Mouse (Mus musculus) gastrocnemius, postnatal 4 days (tissue): ENCODE data around the gene Cenpm. TPM values are rescaled to one million over a fixed set of nuclear protein-coding genes. Genes with fewer than 3 reads are reported as not detected.

Experiments
- DNase-seq, 2 experiments: peaks; one replicate each; pipeline ENCODE4 v3.0.0; 2021 to 2022; ENCODE audit warnings: low spot score in 2 of 2, mixed read lengths in 2 of 2
- total RNA-seq, 2 experiments: library from RNA; stranded (reverse); gene quantifications; 2 replicates each; pipeline ENCODE4 v1.2.3; 2021

Cenpm gene
- total RNA-seq, 2 experiments from 2014 or later, result 8.5 to 14.4 TPM

DNA sequence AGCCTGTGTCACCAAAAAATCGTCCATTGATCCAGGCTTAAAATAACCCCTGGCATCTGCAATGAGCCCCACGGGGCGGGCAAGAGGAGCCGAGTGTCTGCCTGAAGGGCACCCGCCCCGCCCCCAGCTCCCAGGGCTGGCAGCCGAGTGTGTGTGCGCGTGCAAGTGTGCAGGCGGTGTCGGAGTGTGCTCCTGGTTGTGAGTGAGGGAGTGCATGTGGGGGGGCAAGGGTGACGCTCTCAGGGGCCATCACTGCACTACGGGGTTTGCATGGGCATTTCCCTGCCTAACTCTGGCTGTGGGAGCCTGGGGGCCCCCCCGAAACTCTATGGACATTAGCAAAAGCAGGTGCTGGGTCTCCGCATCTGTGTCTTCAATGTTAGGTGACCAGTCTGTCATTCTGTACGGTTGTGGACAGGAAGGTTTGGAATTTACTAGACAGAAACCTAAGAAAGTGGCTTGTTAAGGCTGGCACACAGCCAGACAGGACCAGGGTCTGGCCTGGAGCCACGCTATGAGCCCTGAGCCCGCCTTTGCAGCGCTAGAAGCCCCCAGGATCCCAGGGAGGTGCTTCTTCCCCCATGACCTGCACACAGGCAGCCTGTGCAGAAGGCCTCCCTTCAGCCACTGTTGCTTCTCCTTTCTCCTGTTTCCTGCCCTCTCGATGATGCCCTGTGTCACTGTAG lies 28.3 kb downstream of the Cenpm start:
- DNase-seq, result no peak

DNA sequence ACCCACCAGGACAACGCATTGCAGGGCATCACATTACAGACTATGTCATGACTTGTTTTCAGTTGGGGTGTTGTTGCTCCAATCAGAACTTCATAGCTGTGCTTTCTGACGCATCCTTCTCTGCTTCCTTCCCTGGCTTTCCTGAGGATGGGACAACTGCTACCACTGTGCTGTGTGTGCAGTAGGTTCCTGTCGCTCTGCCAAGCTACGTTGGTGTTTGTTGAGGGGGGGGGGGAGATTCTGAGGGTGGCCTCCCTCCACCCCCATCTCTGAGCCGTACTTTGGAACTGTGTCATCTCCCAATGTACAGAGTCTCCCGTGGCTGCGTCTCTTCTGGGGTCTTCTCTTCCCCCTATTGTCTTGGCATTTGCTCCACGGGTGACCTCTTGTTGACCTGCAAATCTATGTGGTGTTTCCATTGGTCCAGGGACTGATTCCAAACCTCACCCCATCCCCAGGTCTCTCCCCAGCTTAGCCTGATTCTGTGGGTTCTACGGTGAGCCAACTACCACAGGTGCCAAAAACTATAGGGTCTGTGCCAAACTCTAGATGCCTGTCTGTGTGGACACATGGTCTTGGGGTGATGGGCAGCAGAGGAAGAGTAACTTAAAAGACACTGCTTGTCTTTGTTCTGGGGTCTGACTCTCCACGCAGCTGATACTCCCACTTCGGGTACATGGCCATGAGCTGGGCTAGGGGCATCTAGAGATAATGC lies 29.1 kb downstream of the Cenpm start:
- no peak for DNase-seq

DNA sequence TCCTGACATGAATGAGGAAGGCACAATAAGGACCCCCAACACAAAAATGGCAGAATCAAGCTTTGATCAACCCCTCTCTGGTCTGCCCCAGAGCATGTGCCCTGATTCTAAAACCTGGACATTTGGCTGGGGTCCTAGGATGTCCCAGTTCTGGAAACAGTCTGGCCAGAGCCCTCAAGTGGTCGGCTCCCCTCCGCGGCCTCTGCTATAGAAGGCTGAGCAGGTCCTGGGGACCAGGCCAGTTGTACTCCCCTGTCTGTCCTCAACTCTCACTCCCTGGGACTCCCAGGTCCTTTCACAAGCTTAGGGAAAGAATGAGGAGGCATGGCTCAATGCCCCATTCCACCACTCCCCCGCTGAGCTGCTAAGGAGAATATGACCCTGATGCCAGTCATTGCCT lies 31.3 kb downstream of the Cenpm start:
- DNase-seq, result no peak

DNA sequence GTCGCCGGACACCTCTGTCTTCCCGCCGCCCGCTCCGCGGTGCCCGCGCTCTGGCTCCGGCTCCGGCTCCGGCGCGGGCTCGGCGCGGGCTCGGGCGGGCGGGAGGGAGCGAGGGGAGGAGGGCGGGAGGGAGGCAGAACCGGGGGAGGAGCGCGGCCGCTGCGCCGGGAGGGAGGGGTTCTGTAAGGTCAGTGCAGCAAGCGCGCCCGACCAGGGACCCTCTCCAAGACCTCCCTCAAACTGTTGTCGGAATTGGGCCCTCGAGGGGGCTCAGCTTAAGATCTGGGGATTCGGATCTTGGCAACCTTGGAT lies 31.8 kb downstream of the Cenpm start, which contains the start of gene Shisa8:
Gene Shisa8 (minus strand): TSS at position 64 of the 312 bp plus-strand sequence.
- no peak for DNase-seq

DNA sequence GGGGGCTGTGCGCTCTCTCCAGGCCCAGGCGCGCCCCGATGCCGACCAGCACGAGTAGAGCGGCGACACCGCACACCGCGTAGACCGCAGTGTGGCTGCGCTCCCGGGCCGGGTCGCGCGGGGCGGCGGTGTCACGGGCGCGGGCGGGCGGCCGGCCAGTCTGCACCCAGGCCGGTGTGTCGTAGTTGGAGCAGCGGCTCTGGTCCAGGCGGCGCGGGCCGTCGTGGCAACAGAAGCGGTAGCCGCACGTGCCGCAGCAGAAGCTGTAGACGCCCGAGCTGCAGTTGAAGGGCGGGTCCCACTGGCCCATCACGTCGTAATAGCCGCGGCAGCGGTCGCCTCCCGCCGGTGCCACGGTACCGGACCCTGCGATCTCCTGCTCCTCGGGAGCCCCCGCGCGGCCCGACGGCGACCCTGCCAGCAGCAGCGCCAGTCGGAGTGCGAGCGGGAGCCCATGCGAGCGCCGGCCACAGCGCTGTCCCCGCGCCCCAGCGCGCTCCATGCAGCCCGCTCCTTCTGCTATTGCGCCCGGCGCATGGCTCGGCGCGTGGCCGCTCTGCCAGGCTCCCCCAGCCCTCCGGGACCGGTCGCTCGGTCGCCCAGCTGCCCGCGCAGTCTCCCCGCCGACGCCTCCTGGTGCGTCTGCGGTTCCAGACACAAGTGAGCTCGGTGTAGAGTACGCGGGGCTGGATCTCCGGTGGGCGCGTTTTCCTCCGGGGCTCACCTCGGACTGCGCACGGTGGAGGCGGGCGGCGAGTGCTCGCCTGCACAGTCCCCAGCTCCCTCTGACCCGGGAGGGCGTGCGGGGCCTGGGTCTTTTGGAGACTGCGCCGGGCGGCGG lies 32.4 kb downstream of the Cenpm start:
- DNase-seq, result no peak

DNA sequence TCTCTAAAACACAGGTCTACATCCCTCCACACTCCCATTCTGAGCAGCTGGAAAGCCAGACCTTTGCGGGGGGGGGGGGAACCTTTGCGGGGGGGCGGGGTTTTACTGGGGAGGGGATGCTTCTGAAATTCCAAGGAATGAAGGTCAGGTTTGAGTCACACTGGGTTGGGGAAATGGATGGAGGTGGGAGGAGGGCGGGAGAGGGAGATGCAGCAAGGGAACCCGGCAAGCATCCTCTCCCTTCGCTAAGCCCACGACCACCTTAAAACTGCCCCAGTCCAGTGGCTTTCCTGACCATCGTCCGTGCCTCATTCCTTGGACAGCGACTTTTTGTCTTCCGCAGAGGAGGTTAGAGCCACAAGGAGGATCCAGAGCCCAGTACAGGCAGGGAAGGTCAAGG lies 33.3 kb downstream of the Cenpm start:
- DNase-seq, result no peak

DNA sequence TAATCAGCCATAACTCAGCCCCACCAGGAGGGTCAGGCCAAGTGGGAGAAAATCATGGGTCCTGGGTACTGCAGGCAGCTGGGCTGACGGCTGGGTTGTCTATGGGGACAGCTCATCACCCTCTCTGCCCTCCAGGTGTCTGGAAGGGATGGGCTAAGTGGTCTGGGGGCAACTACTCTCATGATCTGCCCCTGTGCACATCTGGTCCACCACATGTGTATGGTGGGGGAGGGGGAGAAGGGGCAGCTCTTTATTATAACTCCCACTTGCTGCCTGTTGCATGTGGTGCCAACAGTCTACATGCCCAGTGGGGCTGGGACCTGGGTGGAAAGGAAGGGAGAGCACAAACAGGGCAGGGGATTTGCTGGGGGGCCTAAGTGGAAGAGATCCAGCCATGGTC lies 33.7 kb downstream of the Cenpm start:
- no peak for DNase-seq

DNA sequence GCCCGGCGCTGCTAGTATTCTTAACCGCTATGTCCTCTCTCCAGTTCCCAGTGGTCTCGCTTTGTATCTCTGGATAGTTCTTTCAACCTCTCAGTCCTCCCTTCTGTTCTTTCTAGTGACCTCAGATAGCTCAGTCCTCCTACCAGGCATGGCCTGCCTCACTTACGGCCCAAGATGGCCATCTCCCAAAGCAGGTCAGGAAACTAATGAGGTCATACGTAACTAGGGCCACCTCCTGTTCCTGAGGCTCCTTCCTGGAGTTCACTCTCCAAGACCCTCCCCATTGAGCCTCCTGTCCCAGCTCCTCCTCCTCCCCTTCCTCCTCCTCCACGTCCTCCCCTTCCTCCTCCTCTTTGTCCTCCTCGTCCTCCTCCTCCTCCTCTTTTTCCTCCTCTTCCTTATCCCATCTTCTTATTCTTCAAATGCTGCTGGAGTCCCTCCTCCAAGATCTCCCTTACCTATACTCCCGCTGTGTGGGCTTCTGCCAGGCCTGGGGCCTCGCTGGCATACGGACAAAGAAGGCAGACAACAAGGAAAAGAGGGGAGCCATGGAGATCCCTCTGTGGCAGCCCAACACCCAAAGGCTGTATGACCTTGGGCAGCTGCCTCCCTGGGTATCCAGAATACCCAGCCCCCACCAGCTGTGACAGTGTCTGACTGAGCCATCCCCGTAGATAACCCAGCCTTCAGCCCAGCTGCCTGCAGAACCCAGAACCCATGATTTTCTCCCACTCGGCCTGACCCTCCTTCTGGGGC lies 35.1 kb downstream of the Cenpm start:
- DNase-seq, result no peak

DNA sequence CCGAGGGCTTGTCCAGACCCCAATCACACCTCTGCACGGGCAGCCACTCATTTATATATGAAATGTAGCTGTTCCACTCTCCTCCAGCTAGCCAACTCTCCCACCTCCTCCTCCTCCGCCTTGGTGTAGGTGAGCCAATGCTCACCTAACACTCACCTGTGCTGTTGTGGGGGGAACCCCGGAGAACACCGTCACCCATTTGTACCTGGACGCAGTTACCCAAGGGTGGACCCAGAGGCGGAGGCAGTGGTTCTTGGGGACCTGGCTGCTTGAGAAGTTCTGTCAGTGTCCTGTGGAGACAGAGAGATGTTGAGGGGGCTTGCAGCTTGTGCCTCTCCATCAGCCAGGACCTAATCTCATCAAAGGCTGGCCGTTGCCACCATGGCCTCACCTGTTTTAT lies 36.2 kb downstream of the Cenpm start:
- DNase-seq, result no peak

DNA sequence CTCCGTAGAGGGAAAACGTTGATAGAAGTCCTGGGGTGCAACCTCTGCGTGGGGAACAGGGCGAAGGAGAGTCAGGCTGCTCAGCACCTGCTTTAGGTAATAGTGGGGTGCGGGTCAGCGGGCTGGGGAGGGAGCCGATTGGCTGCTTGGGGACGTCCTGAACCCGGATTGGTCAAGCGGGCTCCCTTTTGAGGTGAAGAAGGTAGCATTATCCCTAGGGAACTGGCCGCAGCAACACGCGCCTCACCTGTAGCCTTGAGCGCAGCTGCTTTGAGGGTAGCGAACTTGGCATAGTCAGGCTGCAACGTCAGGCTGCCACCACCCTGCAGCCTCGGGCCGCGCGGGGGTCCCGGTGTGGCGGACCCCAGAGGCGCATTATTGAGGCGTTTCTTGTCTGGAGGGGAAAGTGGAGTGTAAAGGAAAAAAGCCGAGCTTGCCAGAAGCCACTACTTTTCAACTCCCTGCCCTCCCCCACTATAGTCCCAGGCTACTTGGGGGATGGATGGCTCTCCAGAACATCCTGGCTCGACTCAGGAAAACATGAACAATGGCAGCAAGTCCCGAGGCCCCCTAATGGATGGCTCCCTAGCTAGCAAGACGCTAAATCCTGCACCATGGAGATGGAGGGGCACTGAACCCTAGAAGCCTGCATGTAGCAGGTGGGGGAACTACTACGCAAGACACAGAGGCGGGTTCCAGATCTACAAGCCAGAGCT lies 36.9 kb downstream of the Cenpm start:
- no peak for DNase-seq

DNA sequence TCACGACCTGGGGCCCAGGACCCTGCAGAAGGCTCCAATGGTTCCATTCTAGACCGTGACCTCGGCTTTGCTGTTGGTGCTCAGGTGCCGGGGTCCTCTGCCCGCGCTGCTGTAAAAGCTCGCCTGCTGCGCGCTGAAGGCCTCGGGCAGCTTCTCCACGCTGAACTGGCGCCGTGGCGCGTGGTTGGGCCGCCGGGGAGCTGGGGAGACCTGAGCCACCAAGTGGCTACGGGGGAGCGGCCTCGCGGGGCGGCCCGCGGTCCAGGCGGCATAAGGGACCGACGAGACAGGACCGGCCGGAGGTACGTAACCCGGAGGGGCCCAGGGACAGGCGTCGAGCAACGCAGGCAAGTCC lies 37.5 kb downstream of the Cenpm start:
- no peak for DNase-seq

DNA sequence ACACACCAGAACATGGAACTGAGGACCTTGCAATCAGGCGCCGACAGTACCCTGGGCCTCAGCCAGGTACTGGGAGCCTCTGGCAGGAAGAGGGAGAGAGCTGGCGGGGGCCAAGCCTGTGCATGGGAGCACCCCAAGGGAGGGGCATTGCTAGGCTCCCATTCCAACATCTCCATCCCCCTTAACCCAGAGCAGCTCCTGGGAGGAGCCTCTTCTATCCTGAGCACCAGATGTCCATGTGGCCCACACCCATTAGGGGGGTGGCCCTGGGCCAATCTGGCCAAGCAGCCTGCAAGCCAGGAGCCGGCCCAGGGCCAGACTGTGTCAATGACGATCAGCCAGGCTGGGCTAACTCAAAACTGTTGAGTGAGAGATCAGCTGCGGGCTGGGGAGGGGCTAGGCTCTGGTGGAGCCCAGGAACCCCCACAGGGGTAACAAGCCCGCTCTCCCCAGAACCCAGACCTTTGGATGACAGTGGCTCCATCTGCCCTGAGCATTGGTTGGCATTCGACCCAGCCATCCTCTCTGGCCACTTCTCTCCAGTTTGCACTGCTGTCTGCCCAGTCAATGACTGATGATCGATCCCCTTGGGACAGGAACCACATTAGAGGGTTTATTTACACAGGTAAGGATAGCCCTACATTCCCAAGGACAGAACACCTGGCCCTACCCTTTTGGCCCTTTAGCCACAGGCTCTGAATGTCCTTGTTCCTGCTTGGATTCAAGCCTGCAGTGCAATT lies 38.0 kb downstream of the Cenpm start:
- DNase-seq, result peak; percentile 83 to 88

DNA sequence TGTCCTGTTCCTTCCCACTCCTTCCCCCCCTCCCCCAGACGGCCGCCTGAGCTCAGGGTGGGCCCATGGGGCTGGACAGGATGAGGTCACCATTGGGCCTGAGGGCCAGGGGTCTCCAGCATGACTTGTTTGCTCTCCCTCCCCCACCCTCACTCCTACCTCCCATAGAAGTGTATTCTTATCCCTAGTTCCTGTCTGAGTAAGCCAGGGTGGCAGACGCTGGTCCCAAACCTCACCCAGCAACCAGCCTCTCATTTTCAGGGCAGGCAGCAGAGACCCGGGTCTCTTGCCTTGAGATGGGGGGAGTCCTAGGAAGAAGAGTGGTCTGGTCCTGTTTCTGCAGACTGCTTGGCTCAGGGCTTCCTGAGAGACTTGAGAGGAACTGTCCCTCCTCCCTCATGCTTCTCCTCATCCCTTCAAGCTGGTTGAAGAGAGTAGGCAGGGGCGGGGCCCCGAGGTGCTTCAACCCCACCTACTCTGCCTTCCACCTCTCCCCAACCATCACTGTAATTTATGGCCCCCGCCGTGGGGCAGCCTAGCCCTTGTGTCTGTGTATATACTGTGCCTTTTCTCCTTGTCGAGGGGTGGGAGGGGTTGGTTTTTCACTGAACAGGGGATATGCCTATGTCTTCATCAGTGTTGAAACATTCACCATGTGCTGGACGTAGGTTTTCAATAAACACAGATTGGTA lies 39.7 kb downstream of the Cenpm start:
- no peak for DNase-seq

DNA sequence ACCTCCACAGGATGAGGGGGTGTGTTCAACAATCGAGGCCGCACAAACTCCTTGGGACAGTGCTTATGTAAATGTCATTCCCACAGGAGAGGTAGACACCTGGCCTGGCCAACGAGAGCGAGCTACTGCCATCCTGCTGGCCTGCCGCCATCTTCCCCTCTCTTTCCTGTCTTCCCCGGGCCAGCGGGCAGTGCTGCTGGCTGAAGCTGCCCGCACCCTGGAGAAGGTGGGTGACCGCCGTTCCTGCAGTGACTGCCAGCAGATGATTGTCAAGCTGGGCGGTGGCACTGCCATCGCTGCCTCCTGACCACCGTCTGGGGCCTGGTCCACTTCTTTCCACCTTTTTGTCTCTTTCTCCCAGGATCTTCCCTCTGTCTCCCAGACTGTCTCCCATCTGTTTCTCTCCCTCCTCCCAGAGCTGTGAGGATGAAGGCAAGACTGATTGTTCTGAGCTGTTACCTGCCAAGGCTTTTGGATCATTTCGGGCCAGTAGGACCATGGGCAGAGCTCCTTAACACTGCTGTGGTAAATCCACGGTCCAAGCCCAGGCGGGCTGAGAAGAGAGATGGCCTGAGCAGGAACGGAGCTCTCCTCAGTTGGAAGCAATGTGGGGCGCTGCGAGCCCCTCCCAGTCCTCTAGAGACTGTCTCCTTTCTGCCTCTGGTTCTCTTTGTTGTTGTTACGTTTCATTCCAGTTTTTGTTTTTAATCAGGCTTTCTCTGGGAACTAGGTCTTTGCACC lies 40.8 kb downstream of the Cenpm start:
- no peak for DNase-seq

DNA sequence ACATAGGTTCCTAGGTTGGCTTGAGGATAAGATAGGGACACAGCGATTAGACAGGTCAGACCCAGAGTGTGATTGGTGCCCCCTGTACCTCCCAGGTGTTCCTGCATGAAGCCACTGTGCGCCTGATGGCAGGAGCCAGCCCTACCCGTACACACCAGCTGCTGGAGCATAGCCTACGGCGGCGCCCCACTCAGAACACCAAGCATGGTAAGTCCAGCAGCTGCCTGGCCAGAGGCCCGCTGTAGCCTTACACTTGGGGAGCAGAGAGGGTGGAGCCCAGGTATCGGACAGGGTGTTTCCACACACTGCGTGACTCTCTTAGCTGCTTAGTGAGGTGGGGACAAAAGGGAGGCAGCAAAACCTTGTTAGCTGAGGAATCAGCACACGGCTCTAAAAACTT lies 41.5 kb downstream of the Cenpm start:
- DNase-seq, result no peak

DNA sequence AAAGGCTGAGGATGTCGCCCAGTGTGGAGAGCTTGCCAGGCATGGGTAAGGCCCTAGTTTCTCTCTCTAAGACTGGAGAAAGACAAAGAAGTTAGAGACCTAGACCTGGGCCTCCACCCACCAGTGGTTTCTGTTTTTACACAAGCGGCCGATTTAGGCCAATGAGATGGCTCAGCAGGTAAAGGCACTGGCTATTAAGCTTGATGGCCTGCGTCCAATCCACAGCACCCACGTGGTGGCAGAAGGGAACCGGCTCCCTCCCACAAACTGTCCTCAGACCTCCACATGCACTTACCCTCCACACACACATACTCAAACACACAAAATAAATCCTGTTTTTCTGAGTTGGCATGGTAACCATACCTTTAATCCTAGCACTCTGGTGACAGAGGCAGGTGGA lies 42.5 kb downstream of the Cenpm start:
- DNase-seq, result no peak

DNA sequence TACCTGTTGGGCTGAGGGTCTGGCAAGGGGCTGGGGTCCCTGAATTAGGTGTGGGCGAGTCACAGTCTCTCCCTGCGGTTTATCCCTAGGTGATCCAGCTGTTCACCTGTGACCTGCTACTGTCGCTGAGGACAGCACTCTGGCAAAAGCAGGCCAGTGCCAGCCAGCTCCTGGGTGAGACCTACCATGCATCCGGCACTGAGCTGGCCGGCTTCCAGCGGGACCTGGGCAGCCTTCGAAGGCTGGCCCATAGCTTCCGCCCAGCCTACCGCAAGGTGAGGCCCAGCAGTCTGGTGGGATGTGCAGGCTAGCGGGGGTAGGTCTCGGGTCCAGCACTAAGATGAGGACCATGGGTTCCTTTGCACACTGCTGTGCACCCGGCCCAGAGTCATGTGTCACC lies 45.0 kb downstream of the Cenpm start:
- no peak for DNase-seq

DNA sequence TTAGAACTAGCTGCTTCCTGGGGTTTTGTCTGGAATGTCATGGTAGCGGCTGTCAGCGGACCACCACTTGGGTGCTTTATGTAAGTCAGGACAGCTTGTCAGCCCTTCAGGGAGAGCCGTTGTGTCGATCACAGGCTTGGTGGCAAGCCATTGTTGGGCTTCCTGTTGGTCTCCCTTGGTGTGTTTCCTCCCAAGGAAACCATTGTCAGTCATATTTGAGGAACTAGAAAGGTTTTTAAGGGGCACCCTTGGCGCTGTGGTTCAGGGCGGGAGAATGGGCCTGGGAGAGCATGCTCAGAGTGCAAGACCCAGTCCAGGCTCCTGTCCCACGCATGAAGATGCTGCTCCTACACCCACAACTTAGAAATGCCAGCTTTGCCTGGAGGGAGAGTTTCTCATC lies 46.2 kb downstream of the Cenpm start:
- DNase-seq, result no peak

DNA sequence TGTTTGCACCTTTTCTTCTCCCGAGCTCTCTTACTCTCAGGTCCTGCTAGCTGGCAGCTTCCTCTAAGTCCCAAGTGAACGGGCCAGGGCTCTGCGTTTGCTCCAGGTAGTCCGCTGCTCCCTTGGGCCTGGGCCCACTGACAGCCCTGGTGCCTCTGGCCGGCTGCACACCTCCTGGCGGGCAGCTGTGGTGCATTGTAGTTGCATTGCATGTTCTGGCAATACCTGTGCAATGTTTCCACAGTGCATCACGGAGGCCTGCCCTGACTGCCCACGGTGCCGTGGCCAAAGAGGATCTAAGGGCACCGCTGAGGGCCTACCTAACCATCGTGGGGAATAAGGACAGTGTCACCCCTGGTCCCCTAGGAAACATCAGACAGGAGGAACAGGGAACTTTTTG lies 46.6 kb downstream of the Cenpm start:
- DNase-seq, result no peak
